ENCODE assay signal across 9 mouse cellular contexts in the genomic region with DNA sequence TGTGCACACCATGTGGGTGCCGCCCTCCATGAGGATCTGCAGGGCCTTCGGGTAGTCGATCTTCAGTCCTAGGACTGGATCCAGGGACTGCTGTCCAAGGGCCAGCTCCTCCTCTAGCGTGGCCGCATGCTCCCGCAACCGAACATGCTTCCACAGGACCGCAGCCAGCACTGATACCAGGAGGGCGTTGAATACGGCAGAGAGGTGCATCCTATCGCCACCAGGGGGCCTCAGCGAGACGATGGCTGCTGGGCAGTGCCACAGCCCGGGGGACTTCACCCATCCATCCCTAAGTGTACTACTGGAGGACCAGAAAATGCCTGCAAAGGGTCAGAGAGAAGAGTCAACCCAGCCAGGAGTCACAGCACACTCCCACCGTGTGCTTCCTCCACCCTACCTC. TPM values are rescaled to one million over a fixed set of nuclear protein-coding genes. Genes with fewer than 3 reads are reported as not detected.
DNase-seq lines count a peak whose midpoint lies in the region; ATAC-seq and TF ChIP-seq lines count a peak whose summit lies in the region.
"Had no signal": no experiment of that assay in that cellular context is flagged by ENCODE, and none has a peak within 500 bp of the region (broad histone marks: within the 10 kb centered on the region; RNA-seq: fewer than 3 reads in every experiment).

No protein-coding gene starts in this region.

- H3K36me3 ChIP-seq in kidney, embryonic 16.5 days (ENCODE audit: insufficient read depth, low read length) = 0 out of 2 replicates have a peak, but pooled peaks cover 3% of the 10 kb centered on the region
- H3K36me3 ChIP-seq in liver, postnatal 0 days (replicated peaks; ENCODE audit: insufficient read depth, low read length) = no peaks in the 10 kb centered on the region

- no peak for TF ChIP-seq EP300 in liver, postnatal 0 days (IDR thresholded peaks at IDR 0.05; ENCODE audit: low read depth)

- H3K4me3 ChIP-seq in kidney, embryonic 16.5 days (ENCODE audit: low read length) = no peak overlapping the region
- no peak overlapping the region for H3K4me3 ChIP-seq in liver, postnatal 0 days (ENCODE audit: low read depth, low read length)
- H3K4me3 ChIP-seq: erythroblast, embryonic 14.5 days had no signal

- no peaks in the 10 kb centered on the region for H3K9me3 ChIP-seq in kidney, embryonic 16.5 days (ENCODE audit: low read length)
- no peaks in the 10 kb centered on the region for H3K9me3 ChIP-seq in liver, postnatal 0 days (ENCODE audit: low read length)

- no peak overlapping the region for H3K27ac ChIP-seq in kidney, embryonic 16.5 days (ENCODE audit: low read length)
- H3K27ac ChIP-seq in liver, postnatal 0 days (ENCODE audit: low read depth) = no peak overlapping the region

- ATAC-seq in kidney, embryonic 16.5 days (ENCODE audit: low FRiP score, low TSS enrichment) = peak; percentile 40; the same call in 1 of the 2 replicates
- ATAC-seq in liver, postnatal 0 days = peak; percentile 29; the same call in 1 of the 2 replicates

- 0 out of 2 replicates have a peak, but pooled peaks cover 4% of the 10 kb centered on the region for H3K4me1 ChIP-seq in kidney, embryonic 16.5 days (ENCODE audit: insufficient read depth, low read length)
- H3K4me1 ChIP-seq in liver, postnatal 0 days (ENCODE audit: insufficient read depth) = no peaks in the 10 kb centered on the region

- H3K27me3 ChIP-seq in kidney, embryonic 16.5 days (ENCODE audit: insufficient read depth, low read length) = no peaks in the 10 kb centered on the region
- no peaks in the 10 kb centered on the region for H3K27me3 ChIP-seq in liver, postnatal 0 days (ENCODE audit: insufficient read depth, low read length)

- intact Hi-C loops in gastrocnemius, postnatal 36 days (cut with DNase I) = loop anchor here (2.0 kb wide), 1 partner anchor 35 kb away; no protein-coding TSS in a partner anchor

- no peak overlapping the region for H3K4me2 ChIP-seq in kidney, embryonic 16.5 days (replicated peaks; ENCODE audit: low read depth, low read length)
- H3K4me2 ChIP-seq in liver, postnatal 0 days (ENCODE audit: low read depth, low read length) = no peak overlapping the region

- H3K9ac ChIP-seq in kidney, embryonic 16.5 days (replicated peaks; ENCODE audit: low read length) = no peak overlapping the region
- H3K9ac ChIP-seq in liver, postnatal 0 days (replicated peaks) = no peak overlapping the region

- DNase-seq in A20 (ENCODE audit: low read depth, low spot score) = peak; percentile 74
- DNase-seq in adrenal gland, adult 2 months = peak; percentile 78
- peak; percentile 39 for DNase-seq in embryo, embryonic 11.5 days (ENCODE audit: low read depth, low spot score)
- DNase-seq in gastrocnemius, postnatal 36 days = peak; percentile 72 to 73
- DNase-seq in liver, postnatal 0 days = peak; percentile 75
- peak; percentile 73 for DNase-seq in ovary, postnatal 14 days (ENCODE audit: low spot score)
- DNase-seq in thymus, postnatal 36 days = peak; percentile 65

- peak; percentile 85 for TF ChIP-seq CTCF in liver, postnatal 0 days (IDR thresholded peaks at IDR 0.05; ENCODE audit: low read depth)

- 52% methylated on average over 15 of the region's 15 CpGs for WGBS in kidney, embryonic 16.5 days
- WGBS in liver, postnatal 0 days (ENCODE audit: insufficient replicate concordance) = 58% methylated on average over 15 of the region's 15 CpGs

RNA-seq across cellular contexts. Expression of gene Pomgnt2, which starts 13.4 kb away (rescaled TPM):
- 10 to 100 TPM; 14.7 to 24.7 TPM for total RNA-seq in adrenal gland, adult 2 months (2021)
- polyA plus RNA-seq in adrenal gland, adult 2 months (2012; rRNA removed) = 35.5 and 36.4 TPM in 2 replicates
- total RNA-seq in gastrocnemius, postnatal 36 days (2021) = 10 to 100 TPM; 10.4 to 11.8 TPM
- 19.1 and 19.9 TPM in 2 replicates for polyA plus RNA-seq in kidney, embryonic 16.5 days (2015; fragmentation: Nextera tagmentation; extraction: Ambion mirVana)
- 3.1 and 3.6 TPM in 2 replicates for polyA plus RNA-seq in liver, postnatal 0 days (2015; fragmentation: Nextera tagmentation; extraction: Ambion mirVana)

RNA-seq across cellular contexts. Expression of gene Fam198a, which starts 32.7 kb away (rescaled TPM):
- total RNA-seq in adrenal gland, adult 2 months (2021) = 1 to 10 TPM in 1 of 2 experiments, under 1 TPM in 1; 0.78 to 1.6 TPM
- 0.87 and 1.5 TPM in 2 replicates for polyA plus RNA-seq in adrenal gland, adult 2 months (2012; rRNA removed)
- total RNA-seq in gastrocnemius, postnatal 36 days (2021) = 1 to 10 TPM; 1.3 to 1.4 TPM
- polyA plus RNA-seq in kidney, embryonic 16.5 days (2015; fragmentation: Nextera tagmentation; extraction: Ambion mirVana) = 2.0 and 2.8 TPM in 2 replicates
- 0.31 and 0.32 TPM in 2 replicates for polyA plus RNA-seq in liver, postnatal 0 days (2015; fragmentation: Nextera tagmentation; extraction: Ambion mirVana)
- polyA plus RNA-seq: erythroblast, embryonic 14.5 days had no signal
